Mouse (Mus musculus) C2C12 (cell line): ENCODE results near the gene Atp2b4. TPM values are rescaled to one million over a fixed set of nuclear protein-coding genes. Genes with fewer than 3 reads are reported as not detected.
A peak's percentile ranks its signal among the peaks of the same experiment; 100 is the strongest.

ENCODE experiments used
- H3K27me3 ChIP-seq: one replicate; pipeline ENCODE4 v1.6.1; 2011; ENCODE audit not compliant: control insufficient read depth, insufficient read depth, insufficient read length
- H3K36me3 ChIP-seq: one replicate; pipeline ENCODE4 v1.6.1; 2011; ENCODE audit not compliant: control insufficient read depth, insufficient read depth
- H3K4me3 ChIP-seq: one replicate; pipeline ENCODE4 v1.5.1; 2011; ENCODE audit warnings: mild to moderate bottlenecking, control low read depth; ENCODE audit not compliant: poor library complexity, insufficient read depth, severe bottlenecking
- H3K79me2 ChIP-seq: one replicate; pipeline ENCODE4 v1.6.1; 2011; ENCODE audit not compliant: control insufficient read depth, insufficient read depth
- H3K79me3 ChIP-seq: one replicate; pipeline ENCODE4 v1.6.1; 2011; ENCODE audit warnings: low read depth, control low read depth
- H3ac ChIP-seq: one replicate; pipeline ENCODE3; 2011; ENCODE audit warnings: low read depth; ENCODE audit not compliant: control insufficient read depth, insufficient read length
- CEBPB ChIP-seq: IDR thresholded peaks from one replicate; pipeline ENCODE4 v1.6.1; 2011; ENCODE audit warnings: low read depth, mild to moderate bottlenecking, control low read depth, moderate library complexity
- CTCF ChIP-seq: IDR thresholded peaks from one replicate; pipeline ENCODE4 v1.5.1; 2011; ENCODE audit not compliant: control insufficient read depth, insufficient read depth, insufficient read length
- FOSL1 ChIP-seq: IDR thresholded peaks from one replicate; pipeline ENCODE4 v1.8.0; 2011; ENCODE audit warnings: mild to moderate bottlenecking, low read length; ENCODE audit not compliant: poor library complexity, insufficient read depth, severe bottlenecking
- MAX ChIP-seq: IDR thresholded peaks from one replicate; pipeline ENCODE4 v1.6.1; 2011; ENCODE audit warnings: mild to moderate bottlenecking, control low read depth
- MYOD1 ChIP-seq: IDR thresholded peaks from one replicate; pipeline ENCODE4 v1.6.1; 2011; ENCODE audit warnings: low read depth; ENCODE audit not compliant: control insufficient read depth, insufficient read length
- MYOG ChIP-seq: IDR thresholded peaks from one replicate; pipeline ENCODE4 v1.6.1; 2011; ENCODE audit not compliant: control insufficient read depth, insufficient read length; ENCODE audit errors: extremely low read depth
- USF1 ChIP-seq: IDR thresholded peaks from one replicate; pipeline ENCODE4 v1.6.1; 2011; ENCODE audit warnings: low read depth, mild to moderate bottlenecking, control low read depth, moderate library complexity
- polyA plus RNA-seq: library from polyadenylated mRNA; unstranded; fragments of >200 nt; fragmentation: generic; extraction: Trizol; gene quantifications from one replicate; pipeline ENCODE4 v1.2.1, GENCODE M21; 2012; ENCODE audit warnings: missing spikeins

Gene Atp2b4
- polyA plus RNA-seq, 1 experiment, result 3.0 TPM

GRCm38 (mm10) chr1:133808020-133808419, 7.2 kb upstream of the Atp2b4 start:
- no peak overlapping the region for H3K4me3 ChIP-seq
- H3K27me3 ChIP-seq, result no peaks in the 10 kb centered on the region
- no peaks in the 10 kb centered on the region for H3K79me3 ChIP-seq
- no peaks in the 10 kb centered on the region for H3K79me2 ChIP-seq
- H3K36me3 ChIP-seq, result no peaks in the 10 kb centered on the region
- TF ChIP-seq FOSL1, result no peak
- TF ChIP-seq CTCF, result no peak
- no peak for TF ChIP-seq MAX
- TF ChIP-seq MYOD1, result no peak
- no peak for TF ChIP-seq MYOG
- no peak for TF ChIP-seq CEBPB
- no peak for TF ChIP-seq USF1
- no peak overlapping the region for H3ac ChIP-seq

GRCm38 (mm10) chr1:133801743-133802142, 902 bp upstream of the Atp2b4 start:
- Histone ChIP-seq H3K27me3 (no peaks in the 10 kb centered on the region), H3K4me3 (no peak overlapping the region), H3K79me2 (no peaks in the 10 kb centered on the region), H3K36me3 (no peaks in the 10 kb centered on the region), H3K79me3 (no peaks in the 10 kb centered on the region), H3ac (no peak overlapping the region)
- TF ChIP-seq FOSL1, result no peak
- TF ChIP-seq MYOD1, result no peak
- TF ChIP-seq MYOG, result no peak
- peak; percentile 59 for TF ChIP-seq CEBPB
- no peak for TF ChIP-seq MAX
- no peak for TF ChIP-seq CTCF
- TF ChIP-seq USF1, result no peak

- no peaks in the 10 kb centered on the region for H3K79me3 ChIP-seq
- H3K79me2 ChIP-seq, result no peaks in the 10 kb centered on the region
- H3K36me3 ChIP-seq, result no peaks in the 10 kb centered on the region
- H3K27me3 ChIP-seq, result no peaks in the 10 kb centered on the region
- H3ac ChIP-seq, result peak overlapping the region; percentile 75
- TF ChIP-seq FOSL1 (no peak), MYOG (no peak), MAX (no peak), MYOD1 (no peak), USF1 (no peak), CEBPB (no peak)
- H3K4me3 ChIP-seq, result peak overlapping the region; percentile 30
Observed at GRCm38 (mm10) chr1:133800512-133800911, 329 bp downstream of the Atp2b4 start.

- Histone ChIP-seq H3K79me3 (no peaks in the 10 kb centered on the region), H3ac (peak overlapping the region; percentile 42), H3K27me3 (no peaks in the 10 kb centered on the region), H3K79me2 (no peaks in the 10 kb centered on the region), H3K4me3 (peak overlapping the region; percentile 30), H3K36me3 (no peaks in the 10 kb centered on the region)
- no peak for TF ChIP-seq MAX
- no peak for TF ChIP-seq MYOG
- no peak for TF ChIP-seq MYOD1
- no peak for TF ChIP-seq USF1
- no peak for TF ChIP-seq FOSL1
- TF ChIP-seq CEBPB, result no peak
- TF ChIP-seq CTCF, result no peak
Observed at GRCm38 (mm10) chr1:133799686-133800445, 975 bp downstream of the Atp2b4 start.

GRCm38 (mm10) chr1:133798821-133799415, 1.9 kb downstream of the Atp2b4 start:
- Histone ChIP-seq H3K79me3 (no peaks in the 10 kb centered on the region), H3K79me2 (no peaks in the 10 kb centered on the region), H3K36me3 (no peaks in the 10 kb centered on the region), H3ac (no peak overlapping the region), H3K27me3 (no peaks in the 10 kb centered on the region), H3K4me3 (no peak overlapping the region)
- TF ChIP-seq USF1 (no peak), MAX (no peak), MYOD1 (no peak), CTCF (no peak), CEBPB (no peak), FOSL1 (no peak), MYOG (no peak)
